Mouse (Mus musculus) lung, adult 2 months (tissue): ENCODE data around the gene Rnf5.

Experiments
- CTCF ChIP-seq: fragments of 200-500 bp; IDR thresholded peaks from 2 replicates; pipeline ENCODE4 v1.5.1; 2011; ENCODE audit warnings: mild to moderate bottlenecking, low read length, control low read depth; ENCODE audit not compliant: insufficient read depth
- POLR2A ChIP-seq: fragments of 200-500 bp; IDR thresholded peaks from 2 replicates; pipeline ENCODE4 v1.6.1; 2011; ENCODE audit warnings: low read depth, mild to moderate bottlenecking, control low read depth, low read length, borderline replicate concordance; ENCODE audit errors: extremely low read depth

DNA sequence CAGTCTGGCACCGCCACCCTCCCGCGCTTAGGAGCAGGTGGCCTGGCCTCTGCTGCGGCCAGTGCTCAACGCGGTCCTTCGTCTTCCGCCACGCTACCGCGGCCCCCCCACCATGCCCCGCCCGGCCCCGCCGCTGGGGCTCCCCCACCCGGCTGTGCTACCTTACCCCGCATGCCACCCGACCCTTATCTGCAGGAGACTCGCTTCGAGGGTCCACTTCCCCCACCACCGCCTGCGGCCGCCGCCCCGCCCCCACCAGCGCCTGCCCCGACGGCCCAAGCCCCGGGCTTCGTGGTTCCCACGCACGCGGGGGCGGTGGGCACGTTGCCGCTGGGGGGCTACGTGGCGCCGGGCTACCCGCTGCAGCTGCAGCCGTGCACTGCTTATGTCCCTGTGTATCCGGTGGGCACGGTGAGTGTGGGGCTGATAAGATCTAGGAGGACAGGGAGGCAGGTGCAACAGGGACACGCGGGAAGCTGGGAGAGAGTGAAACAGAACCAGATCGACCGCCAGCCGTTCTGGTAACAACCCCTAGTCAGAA is 27.3 kb upstream of the Rnf5 start:
- no peak for TF ChIP-seq CTCF
- TF ChIP-seq POLR2A = no peak
